Mouse (Mus musculus) embryonic facial prominence, embryonic 11.5 days (tissue): ENCODE results near the gene Dync2li1. TPM values are rescaled to one million over a fixed set of nuclear protein-coding genes. Genes with fewer than 3 reads are reported as not detected.

Source experiments
- ATAC-seq: fragments of 200-750 bp; cut with Nextera tagmentation; replicated peaks from 2 replicates; pipeline ENCODE4 v1.8.0; 2017; ENCODE audit warnings: low read depth; ENCODE audit not compliant: insufficient number of reproducible peaks, low FRiP score, low TSS enrichment
- DNase-seq: peaks from one replicate; pipeline ENCODE4 v3.0.0-alpha.2; 2015; ENCODE audit warnings: low spot score
- H3K27ac ChIP-seq: fragments of 300-500 bp; sonication (generic); replicated peaks from 2 replicates; pipeline ENCODE4 v1.5.1; 2014; ENCODE audit warnings: mild to moderate bottlenecking, low read depth, low read length, control low read depth
- H3K27me3 ChIP-seq: fragments of 300-500 bp; sonication (generic); 2 replicates; pipeline ENCODE4 v1.6.1; 2014; ENCODE audit warnings: mild to moderate bottlenecking, low read length, moderate library complexity, mixed read lengths; ENCODE audit not compliant: control insufficient read depth, insufficient read depth
- H3K36me3 ChIP-seq: fragments of 300-500 bp; sonication (generic); replicated peaks from 2 replicates; pipeline ENCODE4 v1.6.1; 2014; ENCODE audit warnings: low read depth, mild to moderate bottlenecking, low read length, moderate library complexity, mixed read lengths; ENCODE audit not compliant: control insufficient read depth, insufficient read depth
- H3K4me1 ChIP-seq: fragments of 300-500 bp; sonication (generic); 2 replicates; pipeline ENCODE4 v1.6.1; 2014; ENCODE audit warnings: low read length, mixed read lengths; ENCODE audit not compliant: control insufficient read depth, insufficient read depth
- H3K4me2 ChIP-seq: fragments of 300-500 bp; sonication (generic); 2 replicates; pipeline ENCODE4 v1.6.1; 2014; ENCODE audit warnings: low read depth, mild to moderate bottlenecking, control low read depth, low read length, moderate library complexity
- H3K4me3 ChIP-seq: fragments of 300-500 bp; sonication (generic); 2 replicates; pipeline ENCODE4 v1.5.1; 2014; ENCODE audit warnings: low read depth, low read length, control low read depth
- H3K9ac ChIP-seq: fragments of 300-500 bp; sonication (generic); replicated peaks from 2 replicates; pipeline ENCODE4 v1.6.1; 2014; ENCODE audit warnings: mild to moderate bottlenecking, control low read depth, low read length
- H3K9me3 ChIP-seq: fragments of 300-500 bp; sonication (generic); replicated peaks from 2 replicates; pipeline ENCODE4 v1.6.1; 2016; ENCODE audit warnings: mild to moderate bottlenecking, low read length, inconsistent platforms, mixed read lengths; ENCODE audit not compliant: control insufficient read depth
- WGBS: fragments of 180-500 bp; shearing (Covaris S2); extraction: QIAGEN DNeasy Blood & Tissue Kit; methylation state at CpG from one replicate; pipeline ENCODE4 v1.1.7; 2014; 5-methylcytosine and 5-hydroxymethylcytosine counted together
- polyA plus RNA-seq: library from polyadenylated mRNA; unstranded; fragments of >200 nt; fragmentation: Nextera tagmentation; extraction: Ambion mirVana; gene quantifications from 2 replicates; pipeline ENCODE4 v1.2.1, GENCODE M21; 2014

The Dync2li1 gene
- polyA plus RNA-seq, 1 experiment from 2014 or later = 48.0 TPM

GRCm38 (mm10) chr17:84681670-84682069, 55.4 kb downstream of the Dync2li1 start:
- no peak overlapping the region for H3K4me3 ChIP-seq
- no peaks in the 10 kb centered on the region for H3K27me3 ChIP-seq
- H3K9ac ChIP-seq = no peak overlapping the region
- 75% methylated on average over 3 of the region's 3 CpGs for WGBS
- no peaks in the 10 kb centered on the region for H3K4me1 ChIP-seq
- DNase-seq (no peak), ATAC-seq (no peak)
- no peak overlapping the region for H3K27ac ChIP-seq
- H3K4me2 ChIP-seq = no peak overlapping the region
- no peaks in the 10 kb centered on the region for H3K36me3 ChIP-seq
- no peaks in the 10 kb centered on the region for H3K9me3 ChIP-seq

GRCm38 (mm10) chr17:84682734-84683717, 56.7 kb downstream of the Dync2li1 start, which contains the start of gene Abcg5:
TSS of gene Abcg5 (minus strand) at chr17:84683011.
- Histone ChIP-seq H3K27ac (no peak within 1 kb of the TSS), H3K9ac (no peak within 1 kb of the TSS), H3K9me3 (no peaks in the 10 kb centered on the region), H3K4me3 (no peak within 1 kb of the TSS), H3K27me3 (no peaks in the 10 kb centered on the region), H3K4me2 (no peak within 1 kb of the TSS), H3K4me1 (no peaks in the 10 kb centered on the region), H3K36me3 (no peaks in the 10 kb centered on the region)
- no peak for DNase-seq
- no peak for ATAC-seq
- 71% methylated on average over 18 of the region's 18 CpGs for WGBS

- no peaks in the 10 kb centered on the region for H3K9me3 ChIP-seq
- H3K27ac ChIP-seq = no peak overlapping the region
- H3K4me2 ChIP-seq = no peak overlapping the region
- H3K27me3 ChIP-seq = no peaks in the 10 kb centered on the region
- no peak overlapping the region for H3K4me3 ChIP-seq
- no peaks in the 10 kb centered on the region; the same call in 1 of the 2 replicates for H3K4me1 ChIP-seq
- ATAC-seq (no peak), DNase-seq (no peak)
- H3K36me3 ChIP-seq = no peaks in the 10 kb centered on the region
- WGBS = 59% methylated on average over 6 of the region's 6 CpGs
- H3K9ac ChIP-seq = no peak overlapping the region
These were observed 58.0 kb downstream of the Dync2li1 start for GRCm38 (mm10) chr17:84684284-84684683.

- WGBS = 74% methylated on average over 4 of the region's 4 CpGs
- DNase-seq = no peak
- H3K4me2 ChIP-seq = no peak overlapping the region
- ATAC-seq = no peak
- H3K27me3 ChIP-seq = no peaks in the 10 kb centered on the region
- H3K4me3 ChIP-seq = no peak overlapping the region
- H3K9me3 ChIP-seq = no peaks in the 10 kb centered on the region
- H3K27ac ChIP-seq = no peak overlapping the region
- H3K9ac ChIP-seq = no peak overlapping the region
- no peaks in the 10 kb centered on the region for H3K36me3 ChIP-seq
- no peaks in the 10 kb centered on the region; the same call in 1 of the 2 replicates for H3K4me1 ChIP-seq
These were observed 59.0 kb downstream of the Dync2li1 start for GRCm38 (mm10) chr17:84685286-84685685.

- WGBS = 40% methylated on average over 5 of the region's 5 CpGs
- Histone ChIP-seq H3K4me1 (no peaks in the 10 kb centered on the region; the same call in 1 of the 2 replicates), H3K4me2 (no peak overlapping the region), H3K9me3 (no peaks in the 10 kb centered on the region), H3K9ac (no peak overlapping the region), H3K4me3 (no peak overlapping the region), H3K27ac (no peak overlapping the region), H3K36me3 (no peaks in the 10 kb centered on the region), H3K27me3 (no peaks in the 10 kb centered on the region)
- ATAC-seq = no peak; the same call in 1 of the 2 replicates
- peak; percentile 76 for DNase-seq
These were observed 61.7 kb downstream of the Dync2li1 start for GRCm38 (mm10) chr17:84687994-84688393.

- no peak overlapping the region for H3K4me3 ChIP-seq
- H3K9ac ChIP-seq = no peak overlapping the region
- 89% methylated on average over 11 of the region's 11 CpGs for WGBS
- H3K4me2 ChIP-seq = no peak overlapping the region
- H3K27ac ChIP-seq = no peak overlapping the region
- ATAC-seq (0 out of 2 replicates have a peak, but pooled peaks have one; percentile 40), DNase-seq (no peak)
- H3K36me3 ChIP-seq = no peaks in the 10 kb centered on the region
- no peaks in the 10 kb centered on the region for H3K9me3 ChIP-seq
- no peaks in the 10 kb centered on the region; the same call in 1 of the 2 replicates for H3K4me1 ChIP-seq
- H3K27me3 ChIP-seq = no peaks in the 10 kb centered on the region
These were observed 62.5 kb downstream of the Dync2li1 start for GRCm38 (mm10) chr17:84688834-84689233.

- DNase-seq (no peak), ATAC-seq (no peak)
- Histone ChIP-seq H3K36me3 (no peaks in the 10 kb centered on the region), H3K4me1 (no peaks in the 10 kb centered on the region; the same call in 1 of the 2 replicates), H3K9ac (no peak overlapping the region), H3K4me2 (no peak overlapping the region), H3K4me3 (no peak overlapping the region), H3K27me3 (no peaks in the 10 kb centered on the region), H3K27ac (no peak overlapping the region), H3K9me3 (no peaks in the 10 kb centered on the region)
- 60% methylated on average over 5 of the region's 5 CpGs for WGBS
These were observed 63.0 kb downstream of the Dync2li1 start for GRCm38 (mm10) chr17:84689316-84689715.

GRCm38 (mm10) chr17:84690111-84690510, 63.8 kb downstream of the Dync2li1 start:
- ATAC-seq (no peak), DNase-seq (no peak)
- Histone ChIP-seq H3K4me3 (no peak overlapping the region), H3K9me3 (no peaks in the 10 kb centered on the region), H3K4me1 (no peaks in the 10 kb centered on the region; the same call in 1 of the 2 replicates), H3K9ac (no peak overlapping the region), H3K4me2 (no peak overlapping the region), H3K36me3 (no peaks in the 10 kb centered on the region), H3K27me3 (no peaks in the 10 kb centered on the region), H3K27ac (no peak overlapping the region)
- WGBS = 70% methylated on average over 5 of the region's 5 CpGs
